9 mouse cellular contexts compared by ENCODE assay signal in genomic region chr17:29680174-29680573, GRCm38 (mm10). TPM values are rescaled to one million over a fixed set of nuclear protein-coding genes. Genes with fewer than 3 reads are reported as not detected.
DNase-seq lines count a peak whose midpoint lies in the region; ATAC-seq and TF ChIP-seq lines count a peak whose summit lies in the region.
"Had no signal": no experiment of that assay in that cellular context is flagged by ENCODE, and none has a peak within 500 bp of the region (broad histone marks: within the 10 kb centered on the region; RNA-seq: fewer than 3 reads in every experiment).

No protein-coding gene starts in this region.

- H3K9me3 ChIP-seq in intestine, embryonic 14.5 days (ENCODE audit: control insufficient read depth, low read length) = no peaks in the 10 kb centered on the region
- H3K9me3 ChIP-seq in intestine, postnatal 0 days (ENCODE audit: control insufficient read depth) = no peaks in the 10 kb centered on the region
- no peaks in the 10 kb centered on the region for H3K9me3 ChIP-seq in forebrain, postnatal 0 days (ENCODE audit: low read length)
- H3K9me3 ChIP-seq in midbrain, embryonic 11.5 days (ENCODE audit: control insufficient read depth, low read length) = no peaks in the 10 kb centered on the region
- H3K9me3 ChIP-seq: liver, embryonic 12.5 days had no signal

- no peaks in the 10 kb centered on the region for H3K4me1 ChIP-seq in intestine, embryonic 14.5 days (replicated peaks; ENCODE audit: control insufficient read depth, insufficient read depth, low read length)
- H3K4me1 ChIP-seq in intestine, postnatal 0 days (replicated peaks; ENCODE audit: control insufficient read depth, insufficient read depth, low read length) = no peaks in the 10 kb centered on the region
- H3K4me1 ChIP-seq in forebrain, postnatal 0 days (ENCODE audit: insufficient read depth) = no peaks in the 10 kb centered on the region
- H3K4me1 ChIP-seq in midbrain, embryonic 11.5 days (ENCODE audit: control insufficient read depth, insufficient read depth, low read length) = no peaks in the 10 kb centered on the region

- 80% methylated on average over 2 of the region's 2 CpGs for WGBS in intestine, embryonic 14.5 days
- WGBS in intestine, postnatal 0 days = 82% methylated on average over 2 of the region's 2 CpGs
- WGBS in forebrain, postnatal 0 days = 43% methylated on average over 2 of the region's 2 CpGs
- WGBS in midbrain, embryonic 11.5 days = 86% methylated on average over 2 of the region's 2 CpGs

- no peak overlapping the region for H3K27ac ChIP-seq in intestine, embryonic 14.5 days (ENCODE audit: low read depth)
- H3K27ac ChIP-seq in intestine, postnatal 0 days (ENCODE audit: low read depth, low read length) = no peak overlapping the region
- H3K27ac ChIP-seq in forebrain, postnatal 0 days (ENCODE audit: low read depth, low read length) = peak overlapping the region; percentile 45; the same call in 1 of the 2 replicates
- H3K27ac ChIP-seq in midbrain, embryonic 11.5 days (ENCODE audit: low read depth, low read length) = peak overlapping the region; percentile 57; the same call in 1 of the 2 replicates
- H3K27ac ChIP-seq: liver, embryonic 12.5 days had no signal

- DNase-seq in intestine, embryonic 14.5 days (ENCODE audit: low spot score) = no peak
- DNase-seq in brain, adult 2 months (ENCODE audit: low read depth, low spot score) = peak; percentile 99
- peak; percentile 75 for DNase-seq in forebrain, postnatal 0 days
- DNase-seq in midbrain, embryonic 11.5 days (ENCODE audit: low spot score, missing footprints) = no peak
- DNase-seq in natural killer cell, adult 2 months (ENCODE audit: low spot score in 2 of 2) = no peak
- no peak for DNase-seq in heart, adult 18-20 months
- no peak for DNase-seq in gastrocnemius, postnatal 36 days

- H3K9ac ChIP-seq in intestine, embryonic 14.5 days (ENCODE audit: low read length) = no peak overlapping the region
- no peak overlapping the region for H3K9ac ChIP-seq in intestine, postnatal 0 days (ENCODE audit: low read depth, low read length)
- H3K9ac ChIP-seq in forebrain, postnatal 0 days = no peak overlapping the region
- no peak overlapping the region for H3K9ac ChIP-seq in midbrain, embryonic 11.5 days (ENCODE audit: low read length)
- H3K9ac ChIP-seq: liver, embryonic 12.5 days had no signal

- TF ChIP-seq CTCF in intestine, postnatal 0 days (IDR thresholded peaks at IDR 0.05; ENCODE audit: low read depth) = no peak
- TF ChIP-seq CTCF in forebrain, postnatal 0 days (IDR thresholded peaks at IDR 0.05; ENCODE audit: low read depth) = no peak

- peaks cover 94% of the 10 kb centered on the region for H3K36me3 ChIP-seq in intestine, embryonic 14.5 days (ENCODE audit: control insufficient read depth, insufficient read depth, low read length)
- H3K36me3 ChIP-seq in intestine, postnatal 0 days (ENCODE audit: control insufficient read depth, insufficient read depth) = peaks cover 72% of the 10 kb centered on the region
- H3K36me3 ChIP-seq in forebrain, postnatal 0 days (ENCODE audit: insufficient read depth) = peaks cover 82% of the 10 kb centered on the region
- H3K36me3 ChIP-seq in midbrain, embryonic 11.5 days (ENCODE audit: control insufficient read depth, insufficient read depth, low read length) = peaks cover 16% of the 10 kb centered on the region; the same call in 1 of the 2 replicates

- ATAC-seq in intestine, embryonic 14.5 days (replicated peaks; ENCODE audit: low FRiP score, low TSS enrichment, low read depth) = 0 out of 2 replicates have a peak, but pooled peaks have one; percentile 27
- ATAC-seq in intestine, postnatal 0 days = no peak
- ATAC-seq in forebrain, postnatal 0 days = peak; percentile 89
- no peak for ATAC-seq in midbrain, embryonic 11.5 days (ENCODE audit: low FRiP score)
- ATAC-seq: liver, embryonic 12.5 days had no signal

- no peaks in the 10 kb centered on the region for H3K27me3 ChIP-seq in intestine, embryonic 14.5 days (replicated peaks; ENCODE audit: control insufficient read depth, insufficient read depth, low read length)
- H3K27me3 ChIP-seq in intestine, postnatal 0 days (replicated peaks; ENCODE audit: control insufficient read depth, insufficient read depth, low read length) = no peaks in the 10 kb centered on the region
- H3K27me3 ChIP-seq in forebrain, postnatal 0 days (ENCODE audit: insufficient read depth, low read length) = no peaks in the 10 kb centered on the region
- H3K27me3 ChIP-seq in midbrain, embryonic 11.5 days (ENCODE audit: control insufficient read depth, insufficient read depth, low read length) = no peaks in the 10 kb centered on the region
- H3K27me3 ChIP-seq: liver, embryonic 12.5 days had no signal

- H3K4me2 ChIP-seq in intestine, embryonic 14.5 days (ENCODE audit: low read length) = no peak overlapping the region
- H3K4me2 ChIP-seq in intestine, postnatal 0 days (replicated peaks; ENCODE audit: low read depth) = no peak overlapping the region
- H3K4me2 ChIP-seq in forebrain, postnatal 0 days (ENCODE audit: low read depth) = no peak overlapping the region
- H3K4me2 ChIP-seq in midbrain, embryonic 11.5 days = no peak overlapping the region
- H3K4me2 ChIP-seq: liver, embryonic 12.5 days had no signal

- intact Hi-C loops in gastrocnemius, postnatal 36 days (cut with DNase I) = no loop called here

- no peak overlapping the region for H3K4me3 ChIP-seq in intestine, embryonic 14.5 days (ENCODE audit: low read depth, low read length)
- no peak overlapping the region for H3K4me3 ChIP-seq in intestine, postnatal 0 days (ENCODE audit: low read depth, low read length)
- H3K4me3 ChIP-seq in forebrain, postnatal 0 days (ENCODE audit: low read depth, low read length) = no peak overlapping the region
- H3K4me3 ChIP-seq in midbrain, embryonic 11.5 days (ENCODE audit: low read depth, low read length) = no peak overlapping the region
- H3K4me3 ChIP-seq: liver, embryonic 12.5 days had no signal

RNA-seq across cellular contexts. Expression of gene Cmtr1, which starts 19.8 kb away (rescaled TPM):
- 96.5 and 107 TPM in 2 replicates for polyA plus RNA-seq in intestine, embryonic 14.5 days (2014; fragmentation: Nextera tagmentation; extraction: Ambion mirVana)
- 68.9 and 70.4 TPM in 2 replicates for polyA plus RNA-seq in intestine, postnatal 0 days (2015; fragmentation: Nextera tagmentation; extraction: Ambion mirVana)
- 59.9 and 81.9 TPM in 2 replicates for total RNA-seq in forebrain, postnatal 0 days (2014; rRNA removed)
- 76.9 and 92.3 TPM in 2 replicates for polyA plus RNA-seq in forebrain, postnatal 0 days (2015; fragmentation: Nextera tagmentation; extraction: Ambion mirVana)
- polyA plus RNA-seq in midbrain, embryonic 11.5 days (2014; fragmentation: Nextera tagmentation; extraction: Ambion mirVana) = 144 and 150 TPM in 2 replicates
- 10 to 100 TPM; 55.9 to 65.9 TPM for total RNA-seq in heart, adult 18-20 months (2021)
- 10 to 100 TPM; 35.5 to 41.4 TPM for total RNA-seq in gastrocnemius, postnatal 36 days (2021)

RNA-seq across cellular contexts. Expression of gene Ccdc167, which starts 36.7 kb away (rescaled TPM):
- 16.3 and 16.4 TPM in 2 replicates for polyA plus RNA-seq in intestine, embryonic 14.5 days (2014; fragmentation: Nextera tagmentation; extraction: Ambion mirVana)
- polyA plus RNA-seq in intestine, postnatal 0 days (2015; fragmentation: Nextera tagmentation; extraction: Ambion mirVana) = 5.9 and 6.6 TPM in 2 replicates
- 7.7 and 8.8 TPM in 2 replicates for total RNA-seq in forebrain, postnatal 0 days (2014; rRNA removed)
- polyA plus RNA-seq in forebrain, postnatal 0 days (2015; fragmentation: Nextera tagmentation; extraction: Ambion mirVana) = 7.4 and 7.7 TPM in 2 replicates
- 13.5 and 17.0 TPM in 2 replicates for polyA plus RNA-seq in midbrain, embryonic 11.5 days (2014; fragmentation: Nextera tagmentation; extraction: Ambion mirVana)
- 10 to 100 TPM; 12.2 to 12.3 TPM for total RNA-seq in heart, adult 18-20 months (2021)
- total RNA-seq in gastrocnemius, postnatal 36 days (2021) = 1 to 10 TPM; 7.0 TPM

Comparison
In these comparisons a context has a peak if more than half of its experiments do, and no peak if none do; other contexts are left out.
1. ATAC-seq: peak in intestine, embryonic 14.5 days (single experiment) and forebrain, postnatal 0 days (single experiment); none in intestine, postnatal 0 days (single experiment) and midbrain, embryonic 11.5 days (single experiment).
2. DNase-seq: peak in brain, adult 2 months (single experiment) and forebrain, postnatal 0 days (single experiment); none in intestine, embryonic 14.5 days (single experiment), midbrain, embryonic 11.5 days (single experiment), natural killer cell, adult 2 months (0 of 2), heart, adult 18-20 months (0 of 2) and gastrocnemius, postnatal 36 days (0 of 2).
3. H3K27ac ChIP-seq: peak in forebrain, postnatal 0 days (single experiment) and midbrain, embryonic 11.5 days (single experiment); none in intestine, embryonic 14.5 days (single experiment) and intestine, postnatal 0 days (single experiment).